Mouse (Mus musculus) embryonic fibroblast, embryonic 13.5 days (primary cell): Measurements from ENCODE around the gene Cldn34a.
"Not testable (repeated sequence)": the region's sequence is repeated elsewhere in the genome, so short reads cannot be mapped to it uniquely, and the experiment has no call there.

ENCODE experiments used
- CTCF ChIP-seq: IDR thresholded peaks from 2 replicates; pipeline ENCODE4 v1.5.1; 2011; ENCODE audit warnings: mild to moderate bottlenecking, control low read depth, low read length, moderate library complexity, borderline replicate concordance; ENCODE audit not compliant: insufficient read depth
- POLR2A ChIP-seq: IDR thresholded peaks from 2 replicates; pipeline ENCODE4 v1.6.1; 2011; ENCODE audit warnings: low read depth, mild to moderate bottlenecking, control low read depth, low read length, moderate library complexity

- not testable (repeated sequence) for TF ChIP-seq POLR2A, CTCF
These were observed 44.5 kb upstream of the Cldn34a start for GRCm38 (mm10) chrX:152518611-152519010.
